Mouse (Mus musculus): ENCODE data around the gene Klra3. TPM values are rescaled to one million over a fixed set of nuclear protein-coding genes. Genes with fewer than 3 reads are reported as not detected.

Klra3 gene
- not detected in 2 replicates for polyA plus RNA-seq (2012; rRNA removed; ENCODE audit: low replicate concordance)

DNA sequence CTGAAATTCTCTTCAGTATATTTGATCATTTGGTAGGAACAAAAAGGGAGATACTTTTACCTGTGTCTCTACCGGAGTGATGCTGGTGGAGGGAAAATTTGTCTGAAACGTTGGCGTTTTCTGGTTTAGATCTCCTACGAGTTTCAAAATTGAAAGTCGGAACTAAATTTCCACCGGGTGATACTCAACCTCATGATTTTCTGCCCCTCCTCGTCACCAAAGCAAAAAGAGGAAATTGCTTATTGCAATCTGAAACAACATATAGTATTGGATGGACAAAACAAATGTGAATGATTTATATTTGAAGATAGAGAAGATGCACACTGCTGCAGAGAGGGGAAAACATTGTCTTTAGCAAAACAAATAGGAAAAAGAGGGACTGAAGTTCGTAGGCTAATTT is at the start of gene Klra3:
TSS of gene Klra3 (minus strand) at position 164 of the 400 bp plus-strand sequence.

GRCm38 (mm10) chr6:130386750-130387149 is 49.4 kb upstream of the Klra3 start, which contains the start of gene Klra1:
Gene Klra1 (minus strand): TSS chr6:130386874.

DNA sequence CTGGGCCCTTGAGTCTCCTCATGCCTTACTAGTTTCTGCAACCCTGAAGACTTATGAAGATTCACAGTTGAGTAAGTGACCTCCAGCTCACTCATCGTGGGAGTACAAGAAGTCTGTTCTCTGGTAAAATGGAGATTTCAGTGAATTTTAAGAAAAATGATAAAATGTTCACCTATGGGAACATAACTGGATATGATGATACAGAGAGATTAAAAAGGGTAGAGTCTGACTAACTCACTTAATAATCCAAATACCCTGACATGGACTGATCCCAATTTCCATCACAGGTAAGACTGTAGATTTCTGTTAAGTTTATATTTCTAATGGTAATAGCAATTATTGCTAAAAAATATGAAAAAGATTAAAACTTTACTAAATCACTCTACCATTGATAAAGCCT is 55.5 kb downstream of the Klra3 start, which contains the start of gene Klra10:
TSS of gene Klra10 (minus strand) at position 101 of the 400 bp plus-strand sequence.

Other genes with a start within 250 kb of the Klra3 start
- gene Klra8, start 207.7 kb downstream of the Klra3 start, polyA plus RNA-seq (2012; rRNA removed; ENCODE audit: low replicate concordance), result 0.39 TPM in 1 of 2 replicates, not detected in the other
- gene Klra9, start 144.5 kb downstream of the Klra3 start, polyA plus RNA-seq (2012; rRNA removed; ENCODE audit: low replicate concordance), result not detected in 2 replicates
- 0.40 TPM in 1 of 2 replicates, not detected in the other for gene Klra7, start 104.3 kb downstream of the Klra3 start, polyA plus RNA-seq (2012; rRNA removed; ENCODE audit: low replicate concordance)
- gene Klra10, start 55.6 kb downstream of the Klra3 start, polyA plus RNA-seq (2012; rRNA removed; ENCODE audit: low replicate concordance), result not detected in 2 replicates
- gene Klra1, start 49.3 kb upstream of the Klra3 start, polyA plus RNA-seq (2012; rRNA removed; ENCODE audit: low replicate concordance), result not detected in 2 replicates